Mouse (Mus musculus): ENCODE measurements around the gene Polr2m. TPM values are rescaled to one million over a fixed set of nuclear protein-coding genes. Genes with fewer than 3 reads are reported as not detected.
"Not testable (repeated sequence)": the region's sequence is repeated elsewhere in the genome, so short reads cannot be mapped to it uniquely, and the experiment has no call there.

The Polr2m gene
- polyA plus RNA-seq, 1 experiment from 2014 or later: 254 TPM

DNA sequence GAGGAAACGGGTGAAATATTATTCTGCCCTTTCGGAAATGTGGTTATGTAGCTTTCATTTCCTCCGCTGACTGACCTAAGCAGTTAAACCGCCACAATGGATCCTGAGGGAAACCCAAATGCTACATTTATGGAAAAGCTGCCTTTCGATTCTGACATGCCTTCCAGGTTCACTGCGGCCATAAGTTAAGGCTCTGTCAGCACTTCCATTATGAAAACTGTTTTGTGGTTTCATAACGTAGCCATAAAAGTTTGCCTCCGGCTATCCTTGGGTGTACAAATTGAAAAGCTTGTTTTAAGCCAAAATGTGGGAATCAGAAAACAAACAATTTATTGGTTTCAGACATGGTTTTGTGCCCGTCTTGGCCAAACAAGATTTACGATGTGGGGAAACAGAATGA lies 27.2 kb upstream of the Polr2m start:
- no peak overlapping the region for H3K9ac ChIP-seq (replicated peaks; ENCODE audit: low read depth, low read length)
- no peak for ATAC-seq (ENCODE audit: low read depth)

DNA sequence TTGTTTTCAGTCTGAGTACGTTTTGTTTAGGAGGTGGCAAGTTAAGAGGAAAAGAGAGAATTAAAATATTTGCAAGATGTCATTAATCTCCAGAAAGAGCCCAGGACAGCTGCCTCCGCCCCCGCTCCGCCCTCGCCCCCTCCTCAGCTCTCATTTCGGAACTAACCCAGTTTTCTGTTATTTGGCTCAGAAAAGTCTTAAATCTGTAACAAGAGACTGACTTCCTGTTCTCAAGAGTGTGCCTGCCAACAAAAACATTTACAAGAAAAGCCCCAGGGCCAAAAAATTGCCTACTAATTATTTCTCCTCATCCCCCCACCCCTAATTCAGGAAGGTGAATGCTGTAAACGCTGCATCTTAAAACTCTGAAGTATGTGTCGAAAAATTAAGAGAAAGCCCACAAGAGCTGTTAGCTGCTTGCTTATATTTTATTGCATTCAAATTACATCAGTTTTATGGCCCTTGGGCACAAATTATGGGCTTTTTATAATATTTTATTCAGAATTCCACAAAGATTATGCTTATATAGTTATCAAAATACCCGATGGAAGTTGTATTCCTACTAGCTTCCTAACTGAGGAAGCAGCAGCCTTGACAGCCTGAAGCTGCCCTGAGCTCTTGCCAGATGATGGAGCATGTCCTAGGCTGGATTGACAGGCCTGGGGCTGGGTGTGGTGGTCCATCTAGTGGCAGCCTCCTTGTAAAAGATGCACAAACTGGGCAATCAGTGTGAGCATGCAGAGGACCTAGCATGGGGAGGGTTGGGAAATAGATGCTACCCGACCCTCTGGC lies 12.9 kb upstream of the Polr2m start:
- 64% methylated on average over 10 of the region's 10 CpGs for WGBS

More for the DNA sequence above, 27.2 kb upstream of the Polr2m start:
- 61% methylated on average over 10 of the region's 10 CpGs for WGBS
- H3K9me3 ChIP-seq (ENCODE audit: control insufficient read depth, low read length): no peaks in the 10 kb centered on the region
- H3K4me3 ChIP-seq (ENCODE audit: low read depth, low read length): no peak overlapping the region
- no peak overlapping the region for H3K4me2 ChIP-seq (ENCODE audit: low read depth, low read length)
- H3K27me3 ChIP-seq (ENCODE audit: control insufficient read depth, insufficient read depth, low read length): no peaks in the 10 kb centered on the region
- H3K4me1 ChIP-seq (ENCODE audit: control insufficient read depth, insufficient read depth, low read length): no peaks in the 10 kb centered on the region
- no peak overlapping the region for H3K27ac ChIP-seq (ENCODE audit: low read depth, low read length)
- no peaks in the 10 kb centered on the region for H3K36me3 ChIP-seq (ENCODE audit: control insufficient read depth, insufficient read depth, low read length)

GRCm38 (mm10) chr9:71496637-71497036 lies 10.9 kb upstream of the Polr2m start:
- Histone ChIP-seq H3K27me3 (ENCODE audit: control insufficient read depth, insufficient read depth, low read length) (no peaks in the 10 kb centered on the region), H3K36me3 (ENCODE audit: control insufficient read depth, insufficient read depth, low read length) (no peaks in the 10 kb centered on the region), H3K4me2 (ENCODE audit: low read depth, low read length) (no peak overlapping the region), H3K4me3 (ENCODE audit: low read depth, low read length) (no peak overlapping the region), H3K9me3 (ENCODE audit: control insufficient read depth, low read length) (no peaks in the 10 kb centered on the region), H3K4me1 (ENCODE audit: control insufficient read depth, insufficient read depth, low read length) (no peaks in the 10 kb centered on the region), H3K27ac (ENCODE audit: low read depth, low read length) (no peak overlapping the region), H3K9ac (replicated peaks; ENCODE audit: low read depth, low read length) (no peak overlapping the region)
- ATAC-seq (ENCODE audit: low read depth): no peak
- WGBS: 26% methylated on average over 2 of the region's 2 CpGs

More for the DNA sequence above, 12.9 kb upstream of the Polr2m start:
- no peak for ATAC-seq (ENCODE audit: low read depth)
- Histone ChIP-seq H3K9ac (replicated peaks; ENCODE audit: low read depth, low read length) (no peak overlapping the region), H3K4me2 (ENCODE audit: low read depth, low read length) (no peak overlapping the region), H3K27me3 (ENCODE audit: control insufficient read depth, insufficient read depth, low read length) (no peaks in the 10 kb centered on the region), H3K36me3 (ENCODE audit: control insufficient read depth, insufficient read depth, low read length) (no peaks in the 10 kb centered on the region), H3K9me3 (ENCODE audit: control insufficient read depth, low read length) (no peaks in the 10 kb centered on the region), H3K27ac (ENCODE audit: low read depth, low read length) (no peak overlapping the region), H3K4me1 (ENCODE audit: control insufficient read depth, insufficient read depth, low read length) (no peaks in the 10 kb centered on the region), H3K4me3 (ENCODE audit: low read depth, low read length) (no peak overlapping the region)

DNA sequence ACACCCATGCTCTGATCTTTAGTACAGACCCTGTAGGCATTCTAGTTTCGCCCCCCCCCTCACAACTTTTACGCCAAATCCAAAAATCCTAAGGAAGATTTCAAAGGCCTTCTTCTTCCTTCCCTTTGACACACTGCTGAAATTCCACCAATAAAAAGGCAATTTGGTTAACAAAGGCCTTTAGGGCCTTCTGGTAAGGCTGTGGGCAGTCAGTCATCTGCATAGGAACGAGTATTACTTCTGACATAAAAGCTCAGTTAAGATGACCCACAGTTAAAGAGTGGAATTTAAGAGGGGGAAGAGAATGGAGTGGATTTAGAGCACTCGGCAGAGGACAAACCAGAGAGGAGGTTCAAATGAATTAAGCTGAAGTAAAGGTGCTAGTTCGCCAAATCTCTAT lies 8.0 kb upstream of the Polr2m start:
- Histone ChIP-seq H3K4me2 (ENCODE audit: low read depth, low read length) (no peak overlapping the region), H3K9me3 (ENCODE audit: control insufficient read depth, low read length) (no peaks in the 10 kb centered on the region), H3K27ac (ENCODE audit: low read depth, low read length) (no peak overlapping the region), H3K4me1 (ENCODE audit: control insufficient read depth, insufficient read depth, low read length) (no peaks in the 10 kb centered on the region), H3K36me3 (ENCODE audit: control insufficient read depth, insufficient read depth, low read length) (no peaks in the 10 kb centered on the region), H3K4me3 (ENCODE audit: low read depth, low read length) (no peak overlapping the region), H3K9ac (replicated peaks; ENCODE audit: low read depth, low read length) (no peak overlapping the region), H3K27me3 (ENCODE audit: control insufficient read depth, insufficient read depth, low read length) (no peaks in the 10 kb centered on the region)
- 27% methylated on average over 5 of the region's 5 CpGs for WGBS
- no peak for ATAC-seq (ENCODE audit: low read depth)

DNA sequence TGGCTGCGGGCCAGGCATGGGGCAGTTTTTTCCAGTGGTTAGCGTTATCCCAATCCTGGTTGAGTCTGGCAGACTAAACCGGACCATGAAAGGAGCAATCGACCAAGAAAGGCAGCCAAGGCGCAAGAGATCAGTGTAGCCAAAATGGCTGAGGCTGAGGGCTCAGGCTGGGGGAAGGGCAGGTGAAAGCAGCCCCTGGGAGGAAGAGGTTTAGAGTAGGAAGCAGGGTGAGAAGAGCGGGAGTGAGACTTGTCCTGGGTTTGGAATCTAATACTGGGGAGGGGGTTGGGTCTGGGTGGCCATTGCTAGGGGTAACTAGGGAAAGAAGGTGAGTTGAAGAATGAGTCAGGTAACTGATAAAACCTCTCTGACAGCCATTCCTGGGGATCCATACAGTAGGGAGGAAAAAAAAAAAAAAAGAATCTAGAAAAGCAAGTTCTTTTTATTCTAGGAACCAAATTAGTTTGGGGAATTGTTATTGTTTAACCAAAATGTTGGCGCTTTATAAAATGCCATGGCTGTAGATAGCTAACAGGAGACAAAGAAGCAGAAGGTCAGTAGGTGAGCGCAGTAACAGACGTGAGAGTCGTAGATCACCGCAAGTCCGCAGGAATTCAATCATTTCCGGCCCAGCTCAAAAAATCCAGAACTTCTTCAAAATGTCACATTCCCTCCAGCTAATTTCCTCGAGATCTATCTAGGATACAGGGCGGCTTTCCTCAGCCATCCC lies 6.7 kb upstream of the Polr2m start:
- Histone ChIP-seq H3K9ac (replicated peaks; ENCODE audit: low read depth, low read length) (no peak overlapping the region), H3K4me3 (ENCODE audit: low read depth, low read length) (no peak overlapping the region), H3K9me3 (ENCODE audit: control insufficient read depth, low read length) (no peaks in the 10 kb centered on the region), H3K27me3 (ENCODE audit: control insufficient read depth, insufficient read depth, low read length) (no peaks in the 10 kb centered on the region), H3K4me1 (ENCODE audit: control insufficient read depth, insufficient read depth, low read length) (no peaks in the 10 kb centered on the region), H3K4me2 (ENCODE audit: low read depth, low read length) (no peak overlapping the region), H3K27ac (ENCODE audit: low read depth, low read length) (no peak overlapping the region), H3K36me3 (ENCODE audit: control insufficient read depth, insufficient read depth, low read length) (no peaks in the 10 kb centered on the region)
- 72% methylated on average over 15 of the region's 15 CpGs for WGBS
- no peak for ATAC-seq (ENCODE audit: low read depth)

- 55% methylated on average over 3 of the region's 3 CpGs for WGBS
These were observed 4.3 kb upstream of the Polr2m start for GRCm38 (mm10) chr9:71490076-71490475.

DNA sequence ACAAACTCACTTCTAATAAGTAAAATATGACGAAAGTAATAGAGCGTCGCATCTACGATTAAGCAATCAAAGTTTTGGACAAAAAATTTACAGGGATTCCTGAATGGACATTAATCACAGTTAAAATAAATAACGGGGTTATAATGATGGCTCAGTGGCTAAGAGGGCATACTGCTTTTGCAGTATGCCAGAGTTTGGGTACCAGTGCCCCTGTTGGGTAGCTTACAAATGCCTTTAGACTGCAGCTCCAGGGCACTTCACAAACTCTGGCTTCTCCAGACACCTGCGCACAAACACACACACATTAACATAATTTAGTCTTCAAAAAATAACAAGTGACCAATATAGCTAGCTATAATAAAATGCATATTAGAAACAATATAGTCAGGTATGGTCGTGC lies 392 bp upstream of the Polr2m start:
- Histone ChIP-seq H3K4me1 (ENCODE audit: control insufficient read depth, insufficient read depth, low read length) (peaks cover 14% of the 10 kb centered on the region), H3K4me3 (ENCODE audit: low read depth, low read length) (peak overlapping the region; percentile 99), H3K9ac (replicated peaks; ENCODE audit: low read depth, low read length) (no peak overlapping the region), H3K4me2 (ENCODE audit: low read depth, low read length) (peak overlapping the region; percentile 42), H3K27ac (ENCODE audit: low read depth, low read length) (0 out of 2 replicates have a peak overlapping the region, but pooled peaks have one; percentile 11), H3K9me3 (ENCODE audit: control insufficient read depth, low read length) (no peaks in the 10 kb centered on the region), H3K27me3 (ENCODE audit: control insufficient read depth, insufficient read depth, low read length) (no peaks in the 10 kb centered on the region), H3K36me3 (ENCODE audit: control insufficient read depth, insufficient read depth, low read length) (peaks cover 18% of the 10 kb centered on the region)
- WGBS: 41% methylated on average over 7 of the region's 7 CpGs
- ATAC-seq (ENCODE audit: low read depth): 0 out of 2 replicates have a peak, but pooled peaks have one; percentile 41

More at GRCm38 (mm10) chr9:71490076-71490475, 4.3 kb upstream of the Polr2m start:
- Histone ChIP-seq H3K36me3 (ENCODE audit: control insufficient read depth, insufficient read depth, low read length) (no peaks in the 10 kb centered on the region), H3K27me3 (ENCODE audit: control insufficient read depth, insufficient read depth, low read length) (no peaks in the 10 kb centered on the region), H3K9ac (replicated peaks; ENCODE audit: low read depth, low read length) (no peak overlapping the region), H3K4me3 (ENCODE audit: low read depth, low read length) (no peak overlapping the region), H3K9me3 (ENCODE audit: control insufficient read depth, low read length) (no peaks in the 10 kb centered on the region), H3K4me1 (ENCODE audit: control insufficient read depth, insufficient read depth, low read length) (0 out of 2 replicates have a peak, but pooled peaks cover 3% of the 10 kb centered on the region), H3K4me2 (ENCODE audit: low read depth, low read length) (no peak overlapping the region), H3K27ac (ENCODE audit: low read depth, low read length) (no peak overlapping the region)
- no peak for ATAC-seq (ENCODE audit: low read depth)

GRCm38 (mm10) chr9:71484871-71485474 lies 762 bp downstream of the Polr2m start:
- H3K4me3 ChIP-seq (ENCODE audit: low read depth, low read length): peak overlapping the region; percentile 99
- H3K36me3 ChIP-seq (ENCODE audit: control insufficient read depth, insufficient read depth, low read length): peaks cover 29% of the 10 kb centered on the region
- no peak for ATAC-seq (ENCODE audit: low read depth)
- peaks cover 14% of the 10 kb centered on the region for H3K4me1 ChIP-seq (ENCODE audit: control insufficient read depth, insufficient read depth, low read length)
- H3K9ac ChIP-seq (replicated peaks; ENCODE audit: low read depth, low read length): peak overlapping the region; percentile 99
- no peaks in the 10 kb centered on the region for H3K9me3 ChIP-seq (ENCODE audit: control insufficient read depth, low read length)
- no peaks in the 10 kb centered on the region for H3K27me3 ChIP-seq (ENCODE audit: control insufficient read depth, insufficient read depth, low read length)
- H3K4me2 ChIP-seq (ENCODE audit: low read depth, low read length): peak overlapping the region; percentile 72
- peak overlapping the region; percentile 91 for H3K27ac ChIP-seq (ENCODE audit: low read depth, low read length)
- 2% methylated on average over 14 of the region's 14 CpGs for WGBS

GRCm38 (mm10) chr9:71483872-71484271 lies 1.9 kb downstream of the Polr2m start:
- not testable (repeated sequence) for ATAC-seq (ENCODE audit: low read depth); H3K27me3 ChIP-seq (ENCODE audit: control insufficient read depth, insufficient read depth, low read length); H3K27ac ChIP-seq (ENCODE audit: low read depth, low read length); H3K9ac ChIP-seq (replicated peaks; ENCODE audit: low read depth, low read length); H3K4me2 ChIP-seq (ENCODE audit: low read depth, low read length); H3K9me3 ChIP-seq (ENCODE audit: control insufficient read depth, low read length); H3K4me3 ChIP-seq (ENCODE audit: low read depth, low read length)
- H3K36me3 ChIP-seq (ENCODE audit: control insufficient read depth, insufficient read depth, low read length): peaks cover 40% of the 10 kb centered on the region
- H3K4me1 ChIP-seq (ENCODE audit: control insufficient read depth, insufficient read depth, low read length): peaks cover 14% of the 10 kb centered on the region
- WGBS: 90% methylated on average over 7 of the region's 7 CpGs

All from neural tube, embryonic 14.5 days (tissue).